Mouse (Mus musculus) 3T3-L1 (cell line): ENCODE data around the gene Limk1.

ENCODE experiments used
- DNase-seq: peaks from one replicate; pipeline ENCODE4 v3.0.0-alpha.2; 2015; ENCODE audit warnings: low read depth, low spot score

The Limk1 gene

DNA sequence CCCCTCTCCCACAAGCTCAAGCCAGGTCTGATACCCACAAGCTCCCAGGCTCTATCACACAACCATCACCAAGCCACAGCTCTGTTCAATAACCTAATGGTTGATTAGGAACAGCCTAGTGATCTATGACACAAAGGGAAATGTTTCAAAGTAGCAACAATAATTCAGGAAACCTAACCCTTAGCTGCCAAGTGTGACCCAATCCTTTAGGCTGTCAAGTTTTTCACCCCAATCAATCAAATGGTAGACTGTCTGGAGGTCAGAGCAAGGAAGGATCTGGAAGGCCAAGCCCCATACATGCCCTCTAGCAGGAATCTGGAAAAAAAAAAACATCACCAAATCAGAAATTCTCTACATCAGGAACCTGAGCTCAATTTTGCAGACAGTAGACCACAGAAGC is 57.6 kb downstream of the Limk1 start:
- DNase-seq: no peak

- DNase-seq: peak; percentile 60
Measured at GRCm38 (mm10) chr5:134629508-134629907, 58.9 kb downstream of the Limk1 start.

DNA sequence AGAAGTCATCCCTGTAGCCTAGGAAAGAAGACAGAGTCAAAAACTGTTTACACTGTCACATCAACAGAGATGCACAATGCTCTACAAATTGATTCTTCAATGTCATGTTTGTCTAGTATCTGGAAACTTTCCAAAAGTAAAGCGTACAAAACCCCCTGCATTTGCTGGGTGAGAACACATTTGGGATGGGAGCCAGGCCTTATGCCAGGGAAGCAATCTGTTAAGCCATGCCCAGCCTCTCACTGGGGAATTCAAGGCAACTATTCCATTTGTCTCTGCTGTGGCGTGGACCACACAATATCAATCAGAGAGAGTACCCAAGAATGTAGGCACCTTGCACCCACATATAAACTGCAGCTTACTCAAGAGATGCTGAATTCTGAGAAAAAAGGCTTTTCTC is 66.3 kb downstream of the Limk1 start:
- DNase-seq: no peak

GRCm38 (mm10) chr5:134621099-134621640 is 67.2 kb downstream of the Limk1 start:
- DNase-seq: no peak

GRCm38 (mm10) chr5:134620457-134620856 is 67.9 kb downstream of the Limk1 start:
- no peak for DNase-seq

GRCm38 (mm10) chr5:134617071-134617470 is 71.3 kb downstream of the Limk1 start:
- DNase-seq: peak; percentile 68

DNA sequence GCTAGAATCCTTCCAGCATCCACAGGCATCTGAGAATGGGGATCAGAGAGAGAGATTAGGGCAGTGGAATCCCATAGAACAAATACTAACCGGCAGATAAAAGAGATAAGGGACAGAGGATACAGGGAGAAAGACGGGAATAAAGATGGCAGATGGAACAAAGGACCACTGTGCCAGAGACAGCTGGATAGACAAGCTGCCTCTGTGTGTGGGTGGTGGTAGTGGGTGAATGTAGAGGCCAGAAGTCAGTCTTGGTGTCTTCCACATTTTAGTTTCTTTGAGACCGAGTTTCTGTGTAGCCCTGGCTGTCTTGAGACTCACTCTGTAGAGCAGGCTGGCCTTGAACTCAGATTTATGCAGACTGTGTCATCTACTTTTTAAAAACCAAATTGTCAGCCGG is 72.6 kb downstream of the Limk1 start:
- no peak for DNase-seq

DNA sequence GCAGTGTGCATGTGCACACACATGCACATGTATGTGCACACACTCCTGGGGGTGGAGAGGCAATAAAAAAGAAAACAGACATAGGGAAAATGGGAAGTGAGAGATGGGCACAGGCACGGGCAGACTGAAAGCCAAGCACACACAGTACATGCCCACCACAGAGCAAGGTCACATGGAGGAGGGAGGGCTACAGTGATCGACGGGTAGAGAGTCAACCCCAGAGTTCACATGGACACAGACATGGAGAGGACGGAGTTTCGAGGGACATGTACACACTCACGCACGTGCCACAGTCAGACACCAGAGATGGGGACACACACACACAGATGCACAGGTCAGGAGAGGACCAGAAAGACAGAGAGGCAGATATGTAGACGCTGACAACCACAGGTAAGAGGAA is 73.0 kb downstream of the Limk1 start:
- no peak for DNase-seq

DNA sequence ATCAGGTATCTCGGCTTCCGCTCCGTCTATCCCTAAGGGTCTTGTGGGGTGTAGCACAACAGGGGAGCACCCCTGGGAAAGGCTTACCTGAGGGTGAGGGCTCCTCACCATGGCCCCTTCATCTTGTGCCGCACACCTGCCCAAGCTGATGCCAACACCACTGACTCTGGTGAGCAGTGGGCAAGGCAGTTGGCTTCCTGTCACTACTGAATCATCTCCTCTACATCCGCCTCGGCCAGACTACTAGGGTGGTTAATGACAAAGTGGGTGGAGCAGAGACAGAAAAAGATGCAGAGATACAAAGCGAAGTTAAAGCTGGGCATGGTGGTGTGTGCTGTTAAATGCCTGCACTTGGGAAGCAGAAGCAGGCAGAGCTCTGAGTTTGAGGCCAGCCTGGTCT is 73.6 kb downstream of the Limk1 start, which contains the start of gene Lat2:
TSS of gene Lat2 (minus strand) at position 224 of the 400 bp plus-strand sequence.
- DNase-seq: no peak

- no peak for DNase-seq
Measured at GRCm38 (mm10) chr5:134614296-134614695, 74.1 kb downstream of the Limk1 start.

GRCm38 (mm10) chr5:134613727-134614126 is 74.7 kb downstream of the Limk1 start:
- no peak for DNase-seq

DNA sequence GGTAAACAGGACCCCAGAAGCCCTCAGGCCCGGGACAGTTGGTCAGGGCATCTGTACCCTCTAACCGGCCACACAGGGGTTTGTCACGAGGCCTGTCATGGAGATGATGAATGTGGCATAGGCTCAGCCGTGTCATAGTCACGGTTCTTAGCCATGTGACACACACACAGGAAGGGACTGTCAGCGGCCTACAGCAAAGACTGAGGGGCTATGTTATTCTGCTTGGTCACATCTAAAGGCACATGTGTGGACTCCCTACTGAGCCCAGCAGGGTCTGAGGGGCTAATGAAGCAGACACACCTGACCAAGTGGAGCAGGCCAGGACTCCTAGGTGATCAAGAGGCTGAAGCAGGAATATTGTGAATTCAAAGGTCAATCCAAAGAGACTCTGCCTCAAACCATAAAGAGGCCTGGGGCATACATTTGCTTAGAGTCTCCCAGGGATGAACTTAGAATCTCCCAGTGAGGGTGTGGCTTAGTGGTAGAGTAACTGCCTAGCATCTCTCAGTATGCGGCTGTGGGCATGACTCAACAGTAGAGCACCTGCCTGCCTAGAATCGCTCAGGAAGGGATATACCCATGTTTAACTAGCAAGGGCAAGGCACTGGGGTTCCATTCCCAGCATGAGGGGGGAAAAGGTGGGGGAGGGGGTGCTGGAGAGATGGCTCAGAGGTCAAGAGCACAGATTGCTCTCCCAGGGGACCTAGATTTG is 76.4 kb downstream of the Limk1 start:
- peak; percentile 75 for DNase-seq

GRCm38 (mm10) chr5:134609916-134610643 is 78.3 kb downstream of the Limk1 start:
- DNase-seq: no peak

DNA sequence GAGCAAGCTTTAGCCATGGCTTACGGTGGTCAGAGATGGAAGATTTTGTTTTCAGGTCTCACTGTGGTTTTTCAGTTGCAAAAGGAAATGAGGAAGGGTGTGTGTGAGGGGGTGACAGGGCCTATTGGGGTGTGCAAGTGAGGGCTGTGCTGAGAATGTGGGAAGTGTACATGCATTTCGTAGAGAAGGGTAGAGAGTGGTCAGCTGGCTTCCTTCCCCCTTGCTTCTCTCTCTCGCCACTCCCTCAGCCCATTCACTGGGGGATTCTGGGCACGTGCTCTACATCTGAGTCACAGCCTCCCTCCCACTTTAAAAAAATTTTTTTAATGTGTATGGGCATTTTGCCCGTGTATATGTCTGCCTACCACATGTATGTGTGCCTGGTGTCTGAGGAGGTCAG is 81.3 kb downstream of the Limk1 start:
- peak; percentile 65 for DNase-seq

DNA sequence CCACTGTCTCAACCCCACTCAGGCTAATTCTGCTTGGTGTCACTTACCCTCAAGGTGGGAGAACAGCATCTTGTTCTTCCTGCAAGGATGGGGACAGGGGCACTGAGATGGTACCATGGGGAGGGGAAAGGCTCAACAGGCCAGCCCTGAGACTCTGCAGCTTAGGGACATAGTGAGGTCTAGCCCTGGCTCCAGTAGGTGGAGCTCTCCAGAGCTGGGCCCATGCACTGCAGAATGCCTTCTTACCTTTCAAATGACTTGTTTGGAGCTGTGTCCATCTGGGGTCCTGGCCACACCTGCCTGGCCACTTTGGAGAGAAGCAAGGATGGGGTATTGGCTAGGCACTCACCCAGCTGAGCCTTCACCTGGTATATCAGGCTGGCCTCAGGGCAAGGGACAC is 82.1 kb downstream of the Limk1 start:
- DNase-seq: no peak
